Mouse (Mus musculus): ENCODE measurements around the gene Ddt. TPM values are rescaled to one million over a fixed set of nuclear protein-coding genes. Genes with fewer than 3 reads are reported as not detected.

Ddt gene
- total RNA-seq (2021), result 10 to 100 TPM; 34.0 to 36.1 TPM

DNA sequence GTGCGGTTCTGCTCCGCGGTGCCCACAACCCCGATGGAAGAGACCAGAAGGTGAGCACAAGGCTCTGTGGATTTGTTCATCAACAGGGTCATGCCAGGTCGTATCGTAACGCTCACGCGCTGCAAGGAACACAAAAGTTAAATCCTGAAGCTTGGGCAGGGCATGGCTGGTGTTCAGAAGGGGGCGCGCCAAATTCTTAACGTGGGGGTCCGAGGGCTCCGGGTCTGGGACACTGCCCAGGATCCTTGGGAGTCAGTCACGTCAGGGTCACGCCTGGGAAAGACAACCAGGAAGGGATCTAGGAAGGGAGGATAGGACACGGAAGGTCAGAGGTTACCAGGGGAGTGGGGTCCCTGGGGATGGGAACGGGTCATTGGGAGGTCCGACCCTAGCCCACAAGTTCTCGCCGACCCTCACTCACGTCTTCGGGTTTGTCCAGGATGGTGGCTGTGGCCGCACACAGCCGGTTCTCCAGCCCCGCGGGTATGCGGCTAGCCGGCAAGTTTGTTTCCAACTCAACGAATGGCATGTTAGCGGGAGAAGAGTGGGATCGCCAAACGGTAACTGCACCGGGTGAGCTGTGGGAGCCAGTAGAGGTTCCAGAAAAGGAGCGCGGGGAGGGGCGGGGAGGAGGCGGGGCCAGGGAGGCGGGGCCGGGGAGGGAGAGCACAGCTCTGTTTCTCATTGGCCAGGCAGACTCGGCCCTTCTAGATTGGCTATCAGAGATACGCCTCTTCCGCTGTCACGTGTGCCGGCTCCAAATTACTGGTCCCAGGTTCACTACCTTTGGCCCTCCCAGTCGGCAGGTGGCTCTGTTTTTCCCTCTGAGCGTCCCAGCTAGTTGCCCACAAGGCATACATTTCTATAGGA lies at the start of gene Ddt:
TSS of gene Ddt (minus strand) at position 620 of the 870 bp plus-strand sequence.
- peak; percentile 90 for DNase-seq
- intact Hi-C loops (cut with DNase I), result loop anchor here (10.0 kb wide), 1 partner anchor 62 kb away; the partner anchor contains the start of gene Gstt2

DNA sequence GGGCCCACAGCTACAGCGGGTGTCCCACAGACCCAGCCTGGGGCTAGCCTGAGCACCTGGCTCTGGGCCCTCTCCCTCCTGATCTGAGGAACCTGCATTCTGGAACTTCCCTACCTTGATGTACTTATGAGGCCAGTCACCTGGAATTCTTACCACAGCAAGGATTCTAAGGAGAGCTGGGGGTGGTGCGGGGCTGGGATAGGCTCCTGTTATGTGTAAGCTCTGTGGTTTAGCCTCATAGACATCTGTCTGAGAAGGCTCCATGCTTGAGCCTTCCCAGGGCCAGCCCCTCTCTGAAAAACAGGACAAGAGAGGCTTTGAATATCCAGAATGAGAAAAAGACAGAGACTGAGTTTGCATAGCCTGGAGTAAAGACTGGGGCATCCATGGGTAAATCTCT lies 49.2 kb upstream of the Ddt start, which contains the start of gene Gstt4:
TSS of gene Gstt4 (minus strand) at position 101 of the 400 bp plus-strand sequence.
- intact Hi-C loops (cut with DNase I), result no loop called here
- no peak for DNase-seq

DNA sequence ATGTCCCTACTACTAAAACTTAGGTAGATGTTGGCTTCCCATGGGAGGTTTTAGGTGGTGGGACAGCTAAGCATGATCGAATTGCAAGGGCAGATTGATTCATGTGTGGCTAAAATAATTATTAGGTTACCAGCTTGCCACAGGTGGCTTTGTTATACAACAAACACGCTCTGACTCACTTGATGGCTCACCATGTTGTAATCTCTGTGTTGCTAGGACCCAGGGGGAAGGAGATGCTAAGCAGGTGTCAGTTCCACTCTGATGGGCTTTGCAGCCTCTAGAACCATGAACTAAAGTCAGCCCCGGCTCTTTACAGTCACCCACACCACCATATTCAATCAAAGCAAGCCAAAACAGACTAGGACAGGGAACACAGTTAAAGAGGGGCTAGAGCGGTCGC lies 46.7 kb upstream of the Ddt start:
- intact Hi-C loops (cut with DNase I), result no loop called here
- no peak for DNase-seq

DNA sequence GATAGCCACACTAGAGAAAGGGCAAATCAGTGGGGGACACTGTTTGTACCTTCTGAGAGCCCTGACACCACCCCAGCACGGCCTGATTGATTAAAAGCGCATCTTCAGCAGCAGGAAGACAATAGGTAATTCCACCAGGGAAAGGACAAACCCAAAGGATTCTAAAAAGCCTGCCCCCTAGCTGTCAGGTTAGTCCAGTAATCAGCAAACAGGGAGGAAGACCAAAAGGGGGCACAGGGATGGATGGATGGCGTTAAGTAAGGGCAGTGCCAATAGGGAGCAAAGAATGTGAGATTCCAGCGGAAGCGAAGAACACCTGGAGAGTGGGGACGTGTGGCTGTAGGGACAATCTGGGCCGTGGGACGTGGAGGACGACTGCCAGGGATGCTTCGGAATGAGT lies 45.4 kb upstream of the Ddt start:
- no peak for DNase-seq
- intact Hi-C loops (cut with DNase I), result no loop called here

DNA sequence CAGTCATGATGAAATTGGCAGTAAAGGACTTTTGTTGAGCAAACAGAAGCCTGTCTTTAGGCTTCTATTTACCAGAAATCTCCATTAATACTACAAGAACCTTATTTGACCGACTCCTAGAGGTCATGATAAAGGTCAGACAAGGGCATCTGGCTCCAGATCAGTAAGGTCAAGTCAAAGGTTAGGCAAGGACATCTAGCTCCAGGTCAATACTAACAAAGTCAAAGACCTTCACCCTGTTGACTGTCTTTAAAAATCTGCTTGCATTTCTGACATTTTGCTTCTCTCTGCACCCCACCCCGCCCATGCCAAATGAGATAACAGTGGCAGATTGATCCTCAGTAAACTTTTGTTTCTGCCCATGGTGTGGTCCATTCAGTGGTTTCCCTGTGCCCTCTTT lies 31.0 kb upstream of the Ddt start:
- intact Hi-C loops (cut with DNase I), result no loop called here
- no peak for DNase-seq

DNA sequence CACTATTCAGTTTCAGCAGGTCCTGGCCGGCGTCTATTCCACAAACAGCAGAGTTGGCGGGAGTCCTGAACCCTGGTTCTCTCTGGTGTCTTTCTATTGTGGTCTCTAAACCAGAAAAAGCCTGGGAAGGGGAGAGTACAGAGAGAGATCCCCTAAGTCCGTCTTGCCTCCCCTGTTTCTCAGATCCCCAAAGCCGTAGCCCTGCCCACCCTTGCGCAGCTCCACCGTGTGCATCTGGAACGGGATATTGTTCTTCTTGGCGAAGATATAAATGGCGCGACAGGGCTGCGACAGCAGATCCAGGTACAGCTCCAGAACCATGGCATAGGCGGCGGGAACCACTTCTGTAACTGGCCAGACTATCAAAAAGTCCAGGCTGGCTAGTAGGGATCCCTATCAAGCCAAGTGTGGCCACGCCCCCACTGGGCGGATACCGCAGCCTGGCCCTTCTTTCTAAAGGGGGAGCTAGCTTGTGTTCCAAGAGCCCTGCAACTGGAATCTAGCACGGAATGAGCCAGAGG lies 25.0 kb upstream of the Ddt start, which contains the start of gene Gstt1:
TSS of gene Gstt1 (minus strand) at position 409 of the 521 bp plus-strand sequence.
- intact Hi-C loops (cut with DNase I), result no loop called here
- DNase-seq, result peak; percentile 50

DNA sequence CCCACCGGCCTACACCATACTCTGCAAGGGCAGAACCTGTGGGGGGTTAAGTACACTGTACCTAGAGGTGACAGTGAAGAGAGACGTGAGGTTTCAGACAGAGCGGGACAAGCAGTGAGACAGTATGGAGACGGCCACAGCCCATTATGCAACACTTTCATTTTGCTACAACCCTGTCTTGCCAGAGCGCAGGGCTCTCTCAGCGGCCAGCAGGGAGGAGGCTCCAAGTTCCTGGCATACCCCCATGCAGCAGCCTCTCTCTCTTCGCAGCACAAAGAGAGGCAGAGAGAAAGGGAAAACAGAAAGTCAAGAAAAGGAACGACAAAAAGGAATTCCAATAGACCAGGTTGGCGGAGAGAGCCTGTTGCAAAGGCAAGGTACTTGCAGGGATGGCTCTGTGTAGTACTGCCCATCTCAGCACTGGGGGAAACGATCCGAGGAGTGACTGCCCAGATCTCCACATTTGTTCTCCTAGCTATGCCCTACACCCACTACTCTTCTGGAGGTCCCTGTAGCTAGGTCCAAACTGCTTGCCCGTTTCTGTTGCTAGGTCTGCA lies 24.5 kb upstream of the Ddt start:
- DNase-seq, result peak; percentile 38
- intact Hi-C loops (cut with DNase I), result no loop called here

DNA sequence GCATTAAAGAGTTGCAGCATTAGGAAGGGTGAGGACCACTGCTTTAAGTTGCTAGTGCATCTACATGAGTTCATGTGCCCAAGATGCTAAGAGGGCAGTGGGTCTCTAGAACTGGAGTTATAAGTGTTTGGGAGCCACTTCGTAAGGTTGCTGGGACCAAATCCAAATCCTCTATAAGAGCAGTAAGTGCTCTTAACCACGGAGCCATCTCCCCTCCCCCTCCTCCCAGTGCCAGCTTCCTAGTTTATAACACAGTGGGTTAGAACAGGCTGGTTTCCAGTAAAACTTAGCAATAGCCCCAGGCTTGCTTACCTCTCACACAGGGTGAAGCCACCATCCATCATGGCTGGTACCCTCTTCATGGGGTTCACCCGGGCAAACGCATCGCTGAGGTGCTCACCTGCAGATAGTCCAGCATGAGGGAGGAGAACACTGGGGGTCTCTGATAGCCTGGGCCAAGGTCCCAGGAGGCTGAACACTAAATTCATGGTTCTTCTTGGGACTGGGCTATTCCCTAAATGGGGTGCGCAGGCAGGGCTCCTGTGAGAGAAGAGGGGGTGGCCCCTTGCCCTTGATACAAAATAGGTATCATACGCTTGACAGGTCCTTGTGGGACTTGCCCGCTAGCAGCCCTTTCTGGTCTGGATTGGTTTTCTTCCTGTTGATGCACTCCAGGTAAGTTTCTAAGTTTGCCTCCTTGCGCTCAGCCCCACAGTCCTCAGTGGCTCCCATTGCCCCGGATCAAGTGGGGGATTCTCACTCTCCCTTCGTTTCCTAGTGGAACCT lies 23.7 kb upstream of the Ddt start:
- intact Hi-C loops (cut with DNase I), result no loop called here
- DNase-seq, result no peak

DNA sequence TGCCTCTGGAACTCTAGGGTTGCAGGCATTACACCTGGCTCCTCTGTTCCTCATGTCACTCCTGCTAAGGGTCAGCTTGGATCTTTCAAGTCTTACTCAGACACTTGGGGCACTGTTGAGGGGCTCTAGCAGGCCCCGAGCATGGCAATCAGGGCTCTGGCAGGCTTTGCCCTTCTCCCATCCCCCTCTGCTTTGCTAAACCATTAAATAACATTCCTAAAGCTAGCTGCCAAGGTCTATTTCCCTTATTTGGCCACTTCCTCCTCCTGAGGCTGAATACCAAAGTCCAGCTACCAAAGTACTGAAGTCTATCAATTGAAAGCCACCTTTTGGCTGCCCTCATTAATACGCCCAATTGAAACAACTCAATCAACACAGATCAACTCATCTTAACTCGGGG lies 21.7 kb upstream of the Ddt start:
- intact Hi-C loops (cut with DNase I), result no loop called here
- DNase-seq, result no peak

DNA sequence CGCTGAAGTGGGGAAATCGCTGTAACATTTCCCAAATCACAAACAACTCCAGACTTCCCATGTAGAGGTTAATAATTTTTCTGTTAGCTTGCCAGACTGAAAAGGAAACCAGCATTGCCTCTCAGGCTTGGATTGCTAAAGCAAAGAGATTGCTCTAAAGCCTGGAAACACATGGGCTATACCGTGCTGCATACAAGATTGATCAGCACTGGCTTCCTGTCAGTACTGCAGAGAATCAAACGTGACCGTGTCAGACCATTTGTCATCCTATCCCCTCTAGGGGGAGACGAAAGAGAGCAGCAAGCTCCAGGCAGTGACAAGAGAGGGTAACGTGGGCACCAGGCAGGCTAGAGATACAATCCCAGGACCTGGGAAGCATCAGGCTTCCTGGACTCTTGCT lies 17.6 kb upstream of the Ddt start:
- no peak for DNase-seq

DNA sequence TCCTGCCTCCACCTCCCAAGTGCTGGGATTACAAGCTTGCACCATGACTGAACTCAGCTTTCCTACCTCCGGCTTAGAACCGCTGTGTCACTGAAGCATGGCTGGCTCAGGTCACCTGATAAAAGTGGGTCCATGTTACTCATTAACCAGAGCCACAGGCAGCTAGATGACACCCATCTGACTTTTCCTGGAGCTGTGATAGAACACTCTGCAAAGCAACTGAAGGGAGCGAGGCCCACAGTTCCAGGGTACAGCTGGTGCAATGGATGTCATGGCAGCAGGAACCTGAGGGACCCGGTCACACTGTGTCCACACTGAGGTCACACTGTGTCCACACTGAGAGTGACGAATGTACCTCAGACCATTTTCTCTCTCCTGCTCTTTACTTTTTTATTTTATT lies 16.6 kb upstream of the Ddt start:
- intact Hi-C loops (cut with DNase I), result no loop called here

More for the DNA sequence above, 17.6 kb upstream of the Ddt start:
- intact Hi-C loops (cut with DNase I), result no loop called here

DNA sequence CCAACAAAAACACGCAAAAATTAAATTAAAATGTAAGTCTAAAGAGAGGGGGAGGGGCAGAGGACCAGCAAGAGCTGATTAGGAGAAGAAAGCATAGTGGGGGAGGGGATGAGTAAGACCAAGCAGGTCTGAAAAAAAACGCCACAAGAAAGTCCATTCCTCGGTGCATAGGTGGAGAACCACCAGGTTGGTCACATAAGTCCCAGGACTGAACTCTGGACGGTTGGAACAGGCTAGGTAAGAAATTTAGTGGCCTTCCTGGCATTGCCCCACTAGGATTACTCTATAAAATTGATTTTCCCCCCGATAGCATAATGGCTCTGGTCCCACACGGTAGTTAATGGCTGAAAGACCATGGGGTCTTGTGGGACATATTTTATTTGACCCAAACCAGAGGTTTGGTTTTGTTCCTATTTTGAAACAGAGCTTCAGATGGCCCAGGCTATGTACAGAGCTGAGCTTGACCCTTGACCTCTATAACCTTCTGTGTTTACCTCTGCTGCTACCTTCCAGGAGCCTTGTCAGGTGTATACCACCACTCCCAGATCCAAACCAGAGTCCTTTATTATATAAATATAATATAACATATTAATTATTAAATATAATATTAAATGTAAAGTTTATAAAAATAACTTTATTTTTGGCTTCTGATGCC lies 16.0 kb upstream of the Ddt start:
- DNase-seq, result no peak
- intact Hi-C loops (cut with DNase I), result no loop called here

More for the DNA sequence above, 16.6 kb upstream of the Ddt start:
- no peak for DNase-seq

DNA sequence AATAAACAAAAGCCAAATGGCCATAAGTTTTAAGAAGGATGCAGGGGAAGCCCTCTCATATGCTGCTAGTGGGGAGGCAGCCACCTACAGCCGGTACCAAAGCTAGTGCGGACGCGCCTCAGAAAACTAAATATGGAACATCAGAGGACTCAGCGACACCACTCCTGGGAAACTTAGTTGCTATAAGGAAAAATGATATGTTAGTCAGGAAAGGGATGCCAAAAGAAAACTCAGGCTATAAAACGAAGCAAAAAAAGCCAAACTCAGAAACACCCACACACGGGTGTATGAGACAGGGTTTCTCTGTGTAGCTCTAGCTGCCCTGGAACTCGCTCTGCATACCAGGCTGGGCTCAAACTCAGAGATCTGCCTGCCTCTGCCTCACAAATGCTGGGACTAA lies 15.1 kb upstream of the Ddt start:
- intact Hi-C loops (cut with DNase I), result no loop called here
- DNase-seq, result no peak

DNA sequence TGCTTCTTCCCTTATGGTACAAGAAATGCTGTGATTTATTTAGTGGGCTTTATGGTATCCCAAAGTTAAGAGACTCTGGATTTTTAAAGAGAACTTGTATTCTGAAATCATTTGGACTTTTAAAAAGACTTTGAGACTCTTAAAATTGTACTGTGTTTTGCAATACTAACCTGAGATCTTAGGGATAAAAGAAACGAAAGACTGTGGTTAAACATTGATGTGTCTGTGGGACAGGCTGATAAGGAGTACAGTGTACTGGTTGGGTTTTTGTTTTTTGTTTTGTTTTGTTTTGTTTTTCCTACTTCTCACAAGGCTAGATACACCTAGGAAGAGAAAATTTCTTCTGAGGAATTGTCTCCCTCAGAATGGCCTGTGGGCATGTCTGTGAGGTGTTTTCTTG lies 12.2 kb upstream of the Ddt start:
- no peak for DNase-seq
- intact Hi-C loops (cut with DNase I), result no loop called here

DNA sequence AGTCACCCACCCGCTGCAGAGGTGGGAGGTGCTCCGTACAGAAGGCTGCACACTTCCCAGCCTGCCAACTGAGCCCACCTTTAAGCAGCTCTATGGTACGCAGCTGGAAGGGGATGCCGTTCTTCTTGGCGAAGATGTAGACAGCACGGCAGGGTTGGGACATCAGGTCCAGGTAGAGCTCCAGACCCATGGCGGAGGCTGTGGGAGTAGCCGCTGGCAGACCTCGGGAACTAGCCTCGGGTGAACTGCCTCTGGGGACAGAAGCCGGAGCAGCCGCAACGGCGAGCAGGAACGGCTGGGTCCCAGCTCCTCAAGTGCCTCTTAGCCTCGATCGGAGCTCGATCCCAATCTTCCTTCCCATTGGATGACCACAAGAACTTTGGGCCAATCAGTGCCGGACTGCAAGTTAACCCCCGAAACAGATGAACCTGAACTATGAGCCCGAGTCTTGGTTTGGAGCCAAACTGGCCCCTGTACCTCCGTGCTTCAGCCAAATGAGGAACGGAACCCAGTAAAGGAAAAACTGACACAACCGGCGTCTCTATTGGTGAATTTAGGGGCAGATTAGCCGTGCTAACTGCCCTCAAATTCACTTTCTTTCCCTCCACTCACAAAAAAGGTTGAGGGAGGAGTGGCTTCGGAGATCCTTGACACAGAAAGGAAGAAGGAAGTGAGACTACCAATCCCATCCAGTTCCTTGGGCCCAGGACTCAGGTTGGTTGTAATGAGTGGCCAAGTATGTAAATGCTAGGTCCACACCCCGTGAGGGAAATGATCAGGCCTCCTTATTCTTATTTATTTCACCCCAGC lies 7.8 kb upstream of the Ddt start, which contains the start of the genes Gm20441 and Gstt3:
TSS of gene Gm20441 (minus strand) at position 186 of the 810 bp plus-strand sequence.
TSS of gene Gstt3 (minus strand) at position 646 of the 810 bp plus-strand sequence.
- intact Hi-C loops (cut with DNase I), result no loop called here
- peak; percentile 14 for DNase-seq

DNA sequence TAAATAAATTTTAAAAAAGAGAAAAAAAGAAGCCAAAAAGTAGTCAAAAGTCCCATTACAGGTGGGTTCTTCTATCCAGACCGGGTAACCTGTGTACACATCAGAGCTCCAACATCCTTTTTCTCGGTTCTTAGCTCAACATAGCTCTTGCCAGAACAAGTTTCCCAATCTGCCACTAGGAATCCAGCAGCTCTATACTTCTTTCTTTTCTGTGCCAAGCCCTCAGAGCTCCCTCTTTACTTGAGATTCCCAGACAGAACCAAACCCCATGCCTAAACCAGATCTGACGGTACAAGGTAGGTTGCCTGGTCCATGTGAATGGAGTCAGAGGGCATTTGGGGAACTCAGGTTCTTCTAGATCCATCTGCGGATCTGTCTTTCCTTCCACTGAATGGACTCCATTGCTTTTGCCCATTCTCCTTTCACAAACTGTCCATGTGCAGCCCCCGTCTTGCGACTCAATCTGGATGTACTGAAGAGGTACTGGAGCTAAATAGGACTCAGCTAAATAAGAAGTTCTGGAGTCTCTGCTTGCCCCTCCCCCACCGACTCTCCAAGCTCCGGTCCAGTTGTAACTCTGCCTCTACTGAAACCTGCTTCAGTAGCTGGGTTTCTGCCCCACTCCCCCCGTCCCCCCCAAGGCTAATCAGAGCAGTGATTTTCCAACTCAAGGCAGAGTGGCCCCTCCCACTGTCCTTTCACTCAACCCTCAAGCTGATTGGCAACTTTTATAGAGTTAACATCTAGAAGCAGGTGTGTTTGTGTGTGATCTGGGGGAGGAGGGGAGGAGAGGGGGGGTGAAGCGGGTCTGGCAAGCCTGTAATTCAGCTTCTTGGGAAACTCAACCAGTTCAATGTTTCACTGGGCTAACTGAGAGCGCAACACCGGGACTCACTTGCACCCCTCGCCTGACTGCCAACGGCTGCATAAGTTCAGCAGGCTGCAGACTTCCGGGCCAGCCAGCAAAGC lies 6.3 kb upstream of the Ddt start:
- intact Hi-C loops (cut with DNase I), result loop anchor here (10.0 kb wide), 1 partner anchor 55 kb away; the partner anchor contains the start of gene Gstt2

DNA sequence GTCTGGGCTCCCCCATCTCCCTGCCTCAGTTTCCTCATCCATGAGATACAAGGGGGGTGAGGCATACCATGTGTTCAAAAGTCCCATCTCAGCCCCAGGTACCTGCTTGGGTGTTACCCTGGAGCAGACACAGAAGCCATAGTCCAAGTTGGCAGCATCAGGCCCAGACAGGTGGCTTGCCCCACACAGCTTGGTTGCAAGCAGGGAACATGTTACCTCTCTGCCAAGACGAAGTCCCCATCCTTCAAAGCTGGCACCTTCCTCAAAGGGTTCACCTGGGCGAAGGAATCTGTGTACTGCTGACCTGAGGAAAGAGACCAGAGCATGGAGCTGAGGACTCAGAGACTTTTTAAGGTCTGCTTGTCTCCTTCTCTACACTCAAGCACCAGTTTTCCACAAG lies 4.7 kb upstream of the Ddt start:
- intact Hi-C loops (cut with DNase I), result loop anchor here (10.0 kb wide), 1 partner anchor 57 kb away; the partner anchor contains the start of gene Gstt2
- DNase-seq, result no peak

More for the DNA sequence above, 6.3 kb upstream of the Ddt start:
- DNase-seq, result no peak

DNA sequence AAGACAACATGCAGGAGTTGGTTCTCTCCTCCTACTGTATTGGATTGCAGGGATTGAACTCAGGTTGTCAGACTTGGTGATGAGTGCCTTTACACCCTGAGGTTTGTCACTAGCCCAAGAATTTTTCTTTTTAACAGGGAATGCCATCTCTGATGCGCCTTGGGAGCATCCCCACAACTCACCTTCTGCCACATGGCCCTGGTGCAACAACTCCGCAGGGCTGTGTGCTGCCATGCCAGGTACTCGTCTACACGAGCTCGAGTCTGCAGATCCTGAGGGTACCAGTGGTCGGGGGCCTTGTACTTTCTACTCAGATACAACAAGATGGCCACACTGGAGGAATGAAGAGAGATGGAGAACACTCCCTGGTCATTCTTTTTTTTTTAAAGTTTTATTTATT lies 3.3 kb upstream of the Ddt start:
- intact Hi-C loops (cut with DNase I), result loop anchor here (10.0 kb wide), 1 partner anchor 58 kb away; the partner anchor contains the start of gene Gstt2
- DNase-seq, result no peak
